Mouse (Mus musculus): ENCODE measurements at regions not wholly inside any gene's neighbourhood (a gene's known extent, or its start where the extent isn't known, plus 50 kb on each side); places are given as distances from the start of the nearest gene placed in this dataset.

DNA sequence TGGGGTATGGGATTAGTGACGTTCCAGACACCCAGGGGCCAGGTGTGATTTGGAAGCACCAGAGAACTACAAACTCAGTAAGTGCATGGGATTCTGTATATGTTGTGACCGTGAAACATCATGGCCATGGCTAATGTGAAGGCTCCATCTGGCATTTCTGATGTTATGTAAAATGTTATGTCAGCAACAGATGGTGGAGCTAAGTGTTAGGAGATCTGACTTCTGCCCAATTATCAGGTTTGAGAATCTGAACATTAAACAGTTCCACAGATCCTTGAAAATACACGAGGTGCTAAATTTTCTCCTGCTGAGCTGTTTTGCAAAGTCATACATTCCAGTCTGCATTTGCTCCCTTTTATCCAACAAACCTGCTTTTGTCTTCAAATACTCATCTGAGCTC is 223.6 kb upstream of the Egfl6 start:
- TF ChIP-seq POLR2A (IDR thresholded peaks at IDR 0.05; ENCODE audit: low read depth, low read length): no peak
- no peak for TF ChIP-seq CTCF (IDR thresholded peaks at IDR 0.05; ENCODE audit: extremely low read depth, insufficient read depth, insufficient read length, insufficient replicate concordance)
- WGBS: 69% methylated on average over 3 of the region's 3 CpGs

GRCm38 (mm10) chrX:166808207-166808606 is 222.7 kb upstream of the Egfl6 start:
- Histone ChIP-seq H3K27ac (ENCODE audit: insufficient read depth, low read length) (no peak overlapping the region), H3K27me3 (ENCODE audit: control insufficient read depth, insufficient read depth, low read length) (no peaks in the 10 kb centered on the region), H3K36me3 (ENCODE audit: control insufficient read depth, insufficient read depth, low read length) (no peaks in the 10 kb centered on the region), H3K4me3 (ENCODE audit: extremely low read depth, insufficient read depth, insufficient read length) (no peak overlapping the region), H3K4me1 (ENCODE audit: control insufficient read depth, insufficient read depth, insufficient read length) (peaks cover 2% of the 10 kb centered on the region; the same call in 1 of the 2 replicates)
- DNase-seq (ENCODE audit: low read depth in 1 of 2, low spot score in 2 of 2): no peak
- 89% methylated on average over 5 of the region's 5 CpGs for WGBS
- TF ChIP-seq CTCF (IDR thresholded peaks at IDR 0.05; ENCODE audit: extremely low read depth, insufficient read depth, insufficient read length, insufficient replicate concordance) (no peak), POLR2A (IDR thresholded peaks at IDR 0.05; ENCODE audit: low read depth, low read length) (no peak)

More for the DNA sequence above, 223.6 kb upstream of the Egfl6 start:
- Histone ChIP-seq H3K4me1 (ENCODE audit: control insufficient read depth, insufficient read depth, insufficient read length) (peaks cover 2% of the 10 kb centered on the region; the same call in 1 of the 2 replicates), H3K27me3 (ENCODE audit: control insufficient read depth, insufficient read depth, low read length) (no peaks in the 10 kb centered on the region), H3K36me3 (ENCODE audit: control insufficient read depth, insufficient read depth, low read length) (no peaks in the 10 kb centered on the region), H3K4me3 (ENCODE audit: extremely low read depth, insufficient read depth, insufficient read length) (no peak overlapping the region), H3K27ac (ENCODE audit: insufficient read depth, low read length) (no peak overlapping the region)
- no peak for DNase-seq (ENCODE audit: low read depth in 1 of 2, low spot score in 2 of 2)

DNA sequence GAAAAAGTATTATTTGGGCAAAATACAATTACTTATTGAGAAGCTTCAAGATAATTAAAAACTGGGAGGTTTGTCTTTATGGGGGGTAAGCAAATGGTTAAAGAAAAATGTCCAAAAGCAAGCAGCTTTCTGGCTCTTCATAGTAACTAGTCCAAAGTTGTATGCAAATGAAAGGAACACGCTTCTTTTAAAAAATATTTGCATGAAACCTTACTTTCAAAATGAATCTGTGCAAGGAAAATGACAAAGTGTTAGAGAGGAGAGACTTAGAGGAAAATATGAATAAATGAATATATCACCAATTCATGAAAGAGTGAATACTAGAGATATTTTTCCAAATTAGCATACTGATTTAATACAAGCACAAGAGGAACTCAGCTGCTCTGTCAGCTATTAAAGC is 220.4 kb upstream of the Egfl6 start:
- Histone ChIP-seq H3K36me3 (ENCODE audit: control insufficient read depth, insufficient read depth, low read length) (no peaks in the 10 kb centered on the region), H3K27ac (ENCODE audit: insufficient read depth, low read length) (no peak overlapping the region), H3K4me3 (ENCODE audit: extremely low read depth, insufficient read depth, insufficient read length) (no peak overlapping the region), H3K4me1 (ENCODE audit: control insufficient read depth, insufficient read depth, insufficient read length) (peaks cover 2% of the 10 kb centered on the region; the same call in 1 of the 2 replicates), H3K27me3 (ENCODE audit: control insufficient read depth, insufficient read depth, low read length) (no peaks in the 10 kb centered on the region)
- no peak for DNase-seq (ENCODE audit: low read depth in 1 of 2, low spot score in 2 of 2)
- TF ChIP-seq POLR2A (IDR thresholded peaks at IDR 0.05; ENCODE audit: low read depth, low read length) (no peak), CTCF (IDR thresholded peaks at IDR 0.05; ENCODE audit: extremely low read depth, insufficient read depth, insufficient read length, insufficient replicate concordance) (no peak)
- 60% methylated on average over 1 of the region's 1 CpGs for WGBS

DNA sequence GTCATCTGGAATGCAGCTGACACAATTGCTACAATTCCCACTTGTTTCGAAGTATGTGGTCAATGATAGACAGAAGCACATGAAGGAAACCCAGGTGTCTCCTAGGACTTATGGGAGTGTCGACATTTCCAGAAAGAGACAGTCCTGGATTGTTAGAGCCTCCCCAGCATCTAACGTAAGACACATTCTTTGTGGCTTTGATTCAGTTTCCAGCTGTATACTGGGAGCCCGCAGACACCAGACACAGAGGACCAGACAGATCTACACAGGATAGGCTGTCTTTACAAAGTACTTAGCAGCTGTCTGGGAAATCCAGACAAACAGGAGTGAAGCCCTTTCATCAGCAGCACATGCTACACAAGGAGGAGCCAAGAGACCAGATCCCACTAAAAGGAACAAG is 220.0 kb upstream of the Egfl6 start:
- no peak overlapping the region for H3K4me3 ChIP-seq (ENCODE audit: extremely low read depth, insufficient read depth, insufficient read length)
- H3K27me3 ChIP-seq (ENCODE audit: control insufficient read depth, insufficient read depth, low read length): no peaks in the 10 kb centered on the region
- WGBS: 75% methylated on average over 4 of the region's 4 CpGs
- H3K36me3 ChIP-seq (ENCODE audit: control insufficient read depth, insufficient read depth, low read length): no peaks in the 10 kb centered on the region
- no peak for DNase-seq (ENCODE audit: low read depth in 1 of 2, low spot score in 2 of 2)
- H3K27ac ChIP-seq (ENCODE audit: insufficient read depth, low read length): no peak overlapping the region
- peaks cover 2% of the 10 kb centered on the region; the same call in 1 of the 2 replicates for H3K4me1 ChIP-seq (ENCODE audit: control insufficient read depth, insufficient read depth, insufficient read length)
- TF ChIP-seq CTCF (IDR thresholded peaks at IDR 0.05; ENCODE audit: extremely low read depth, insufficient read depth, insufficient read length, insufficient replicate concordance) (no peak), POLR2A (IDR thresholded peaks at IDR 0.05; ENCODE audit: low read depth, low read length) (no peak)

DNA sequence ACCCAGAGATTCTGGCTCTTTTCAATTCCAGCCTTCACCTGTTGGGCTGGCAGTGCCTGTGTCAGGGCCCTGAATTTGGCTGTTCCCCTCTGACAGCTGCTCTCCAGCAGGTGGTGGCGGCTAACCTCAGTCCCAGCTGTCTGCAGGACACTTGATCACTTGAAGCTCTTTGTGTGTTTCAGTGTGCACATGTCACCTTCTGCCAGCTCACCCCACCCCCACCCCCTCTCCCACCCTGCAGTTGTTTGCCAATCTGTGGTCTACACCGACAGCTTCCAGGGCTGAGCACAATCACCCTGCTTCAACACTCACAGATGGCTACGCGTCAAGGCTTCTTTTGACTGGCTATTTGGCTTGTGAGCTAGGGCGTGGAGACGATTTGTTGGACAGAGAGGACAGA is 217.7 kb upstream of the Egfl6 start:
- WGBS: 59% methylated on average over 6 of the region's 6 CpGs
- no peak overlapping the region for H3K27ac ChIP-seq (ENCODE audit: insufficient read depth, low read length)
- TF ChIP-seq CTCF (IDR thresholded peaks at IDR 0.05; ENCODE audit: extremely low read depth, insufficient read depth, insufficient read length, insufficient replicate concordance): no peak
- no peak for TF ChIP-seq POLR2A (IDR thresholded peaks at IDR 0.05; ENCODE audit: low read depth, low read length)

DNA sequence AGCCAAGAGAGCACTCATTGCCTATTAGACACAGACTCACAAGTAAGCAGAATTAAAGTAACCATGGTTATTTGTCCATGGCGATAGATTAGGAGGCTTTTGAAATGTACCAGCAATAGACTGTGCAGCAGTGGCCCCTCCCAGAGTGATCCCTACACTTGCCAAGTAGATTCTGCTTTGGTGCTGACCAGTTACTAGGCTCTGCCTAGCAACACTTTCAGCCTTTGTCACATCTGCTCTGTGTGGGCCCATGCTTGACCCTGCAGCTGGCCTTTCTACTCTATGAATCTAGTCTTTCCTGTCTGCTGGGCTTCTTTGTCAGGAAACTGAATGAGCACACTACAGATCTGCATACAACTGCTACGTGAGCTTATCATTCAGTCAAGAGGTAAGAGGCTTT is 215.5 kb upstream of the Egfl6 start:
- peaks cover 2% of the 10 kb centered on the region; the same call in 1 of the 2 replicates for H3K4me1 ChIP-seq (ENCODE audit: control insufficient read depth, insufficient read depth, insufficient read length)
- TF ChIP-seq CTCF (IDR thresholded peaks at IDR 0.05; ENCODE audit: extremely low read depth, insufficient read depth, insufficient read length, insufficient replicate concordance): no peak
- TF ChIP-seq POLR2A (IDR thresholded peaks at IDR 0.05; ENCODE audit: low read depth, low read length): no peak
- H3K27me3 ChIP-seq (ENCODE audit: control insufficient read depth, insufficient read depth, low read length): no peaks in the 10 kb centered on the region
- H3K4me3 ChIP-seq (ENCODE audit: extremely low read depth, insufficient read depth, insufficient read length): no peak overlapping the region
- DNase-seq (ENCODE audit: low read depth in 1 of 2, low spot score in 2 of 2): no peak
- no peak overlapping the region for H3K27ac ChIP-seq (ENCODE audit: insufficient read depth, low read length)
- no peaks in the 10 kb centered on the region for H3K36me3 ChIP-seq (ENCODE audit: control insufficient read depth, insufficient read depth, low read length)
- 83% methylated on average over 2 of the region's 2 CpGs for WGBS

More for the DNA sequence above, 217.7 kb upstream of the Egfl6 start:
- DNase-seq (ENCODE audit: low read depth in 1 of 2, low spot score in 2 of 2): no peak
- peaks cover 2% of the 10 kb centered on the region; the same call in 1 of the 2 replicates for H3K4me1 ChIP-seq (ENCODE audit: control insufficient read depth, insufficient read depth, insufficient read length)
- H3K4me3 ChIP-seq (ENCODE audit: extremely low read depth, insufficient read depth, insufficient read length): no peak overlapping the region
- no peaks in the 10 kb centered on the region for H3K36me3 ChIP-seq (ENCODE audit: control insufficient read depth, insufficient read depth, low read length)
- no peaks in the 10 kb centered on the region for H3K27me3 ChIP-seq (ENCODE audit: control insufficient read depth, insufficient read depth, low read length)

DNA sequence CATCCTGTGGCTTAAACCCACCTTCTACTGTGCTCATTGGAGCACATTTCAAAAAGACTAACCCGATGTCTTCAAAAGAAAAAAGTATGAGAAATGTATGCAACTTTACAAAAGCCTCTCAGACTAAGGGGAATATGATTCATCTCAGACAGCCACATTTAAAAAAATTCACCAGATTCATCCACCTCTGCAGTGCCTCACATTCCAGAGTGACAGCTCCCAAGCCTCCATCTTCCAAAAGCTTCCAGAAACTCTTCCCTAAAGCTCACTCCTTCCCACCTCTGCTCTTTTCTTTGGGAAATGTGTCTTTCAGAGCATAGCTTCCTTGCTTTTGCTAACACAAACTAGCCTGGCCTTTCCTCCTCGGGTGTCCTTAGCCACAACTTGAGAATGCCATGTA is 210.1 kb upstream of the Egfl6 start:
- Histone ChIP-seq H3K36me3 (ENCODE audit: control insufficient read depth, insufficient read depth, low read length) (no peaks in the 10 kb centered on the region), H3K4me3 (ENCODE audit: extremely low read depth, insufficient read depth, insufficient read length) (no peak overlapping the region), H3K4me1 (ENCODE audit: control insufficient read depth, insufficient read depth, insufficient read length) (no peaks in the 10 kb centered on the region), H3K27me3 (ENCODE audit: control insufficient read depth, insufficient read depth, low read length) (no peaks in the 10 kb centered on the region), H3K27ac (ENCODE audit: insufficient read depth, low read length) (no peak overlapping the region)
- 74% methylated on average over 2 of the region's 2 CpGs for WGBS
- no peak for TF ChIP-seq CTCF (IDR thresholded peaks at IDR 0.05; ENCODE audit: extremely low read depth, insufficient read depth, insufficient read length, insufficient replicate concordance)
- no peak for TF ChIP-seq POLR2A (IDR thresholded peaks at IDR 0.05; ENCODE audit: low read depth, low read length)
- no peak for DNase-seq (ENCODE audit: low read depth in 1 of 2, low spot score in 2 of 2)

Measured in spleen, adult 2 months (tissue).